Mouse (Mus musculus): Measurements from ENCODE around the gene Leprot. TPM values are rescaled to one million over a fixed set of nuclear protein-coding genes. Genes with fewer than 3 reads are reported as not detected.

Leprot gene
- polyA plus RNA-seq, 1 experiment, result 43.1 TPM

GRCm38 (mm10) chr4:101646857-101647195 is 692 bp upstream of the Leprot start:
- H3K27me3 ChIP-seq (ENCODE audit: control insufficient read depth, insufficient read depth, low read length), result no peaks in the 10 kb centered on the region
- peaks cover 3% of the 10 kb centered on the region for H3K4me1 ChIP-seq (replicated peaks; ENCODE audit: control insufficient read depth, insufficient read depth, low read length)
- 6% methylated on average over 8 of the region's 8 CpGs for WGBS
- H3K27ac ChIP-seq (ENCODE audit: control insufficient read depth, insufficient read depth, low read length), result peak overlapping the region; percentile 3; the same call in 1 of the 2 replicates
- DNase-seq, result no peak
- peak overlapping the region; percentile 93 for H3K4me3 ChIP-seq (ENCODE audit: control insufficient read depth, insufficient read depth, low read length)
- no peaks in the 10 kb centered on the region; the same call in 1 of the 2 replicates for H3K36me3 ChIP-seq (ENCODE audit: control insufficient read depth, insufficient read depth, low read length)
- TF ChIP-seq POLR2A (IDR thresholded peaks at IDR 0.05; ENCODE audit: control insufficient read depth, extremely low read depth, insufficient read depth, low read length, poor library complexity), result no peak
- TF ChIP-seq CTCF (IDR thresholded peaks at IDR 0.05; ENCODE audit: borderline replicate concordance, control insufficient read depth, extremely low read depth, insufficient read depth, low read length, poor library complexity), result no peak

- 1% methylated on average over 20 of the region's 20 CpGs for WGBS
- H3K4me3 ChIP-seq (ENCODE audit: control insufficient read depth, insufficient read depth, low read length), result peak overlapping the region; percentile 93
- no peak for TF ChIP-seq POLR2A (IDR thresholded peaks at IDR 0.05; ENCODE audit: control insufficient read depth, extremely low read depth, insufficient read depth, low read length, poor library complexity)
- no peak for TF ChIP-seq CTCF (IDR thresholded peaks at IDR 0.05; ENCODE audit: borderline replicate concordance, control insufficient read depth, extremely low read depth, insufficient read depth, low read length, poor library complexity)
- peak overlapping the region; percentile 42; the same call in 1 of the 2 replicates for H3K27ac ChIP-seq (ENCODE audit: control insufficient read depth, insufficient read depth, low read length)
- no peaks in the 10 kb centered on the region for H3K27me3 ChIP-seq (ENCODE audit: control insufficient read depth, insufficient read depth, low read length)
- peak; percentile 60 for DNase-seq
- peaks cover 3% of the 10 kb centered on the region for H3K4me1 ChIP-seq (replicated peaks; ENCODE audit: control insufficient read depth, insufficient read depth, low read length)
- no peaks in the 10 kb centered on the region; the same call in 1 of the 2 replicates for H3K36me3 ChIP-seq (ENCODE audit: control insufficient read depth, insufficient read depth, low read length)
These were observed 591 bp downstream of the Leprot start for GRCm38 (mm10) chr4:101647976-101648642.

GRCm38 (mm10) chr4:101648745-101649144 is 1.2 kb downstream of the Leprot start:
- no peak for TF ChIP-seq CTCF (IDR thresholded peaks at IDR 0.05; ENCODE audit: borderline replicate concordance, control insufficient read depth, extremely low read depth, insufficient read depth, low read length, poor library complexity)
- no peak for TF ChIP-seq POLR2A (IDR thresholded peaks at IDR 0.05; ENCODE audit: control insufficient read depth, extremely low read depth, insufficient read depth, low read length, poor library complexity)
- H3K4me3 ChIP-seq (ENCODE audit: control insufficient read depth, insufficient read depth, low read length), result no peak overlapping the region
- no peaks in the 10 kb centered on the region for H3K27me3 ChIP-seq (ENCODE audit: control insufficient read depth, insufficient read depth, low read length)
- H3K4me1 ChIP-seq (replicated peaks; ENCODE audit: control insufficient read depth, insufficient read depth, low read length), result peaks cover 3% of the 10 kb centered on the region
- no peak overlapping the region for H3K27ac ChIP-seq (ENCODE audit: control insufficient read depth, insufficient read depth, low read length)
- H3K36me3 ChIP-seq (ENCODE audit: control insufficient read depth, insufficient read depth, low read length), result no peaks in the 10 kb centered on the region
- DNase-seq, result no peak
- WGBS, result 49% methylated on average over 1 of the region's 1 CpGs

- no peaks in the 10 kb centered on the region for H3K27me3 ChIP-seq (ENCODE audit: control insufficient read depth, insufficient read depth, low read length)
- H3K4me3 ChIP-seq (ENCODE audit: control insufficient read depth, insufficient read depth, low read length), result no peak overlapping the region
- 93% methylated on average over 2 of the region's 2 CpGs for WGBS
- H3K4me1 ChIP-seq (replicated peaks; ENCODE audit: control insufficient read depth, insufficient read depth, low read length), result peaks cover 3% of the 10 kb centered on the region
- no peak for DNase-seq
- H3K36me3 ChIP-seq (ENCODE audit: control insufficient read depth, insufficient read depth, low read length), result no peaks in the 10 kb centered on the region
- no peak overlapping the region for H3K27ac ChIP-seq (ENCODE audit: control insufficient read depth, insufficient read depth, low read length)
- TF ChIP-seq CTCF (IDR thresholded peaks at IDR 0.05; ENCODE audit: borderline replicate concordance, control insufficient read depth, extremely low read depth, insufficient read depth, low read length, poor library complexity) (no peak), POLR2A (IDR thresholded peaks at IDR 0.05; ENCODE audit: control insufficient read depth, extremely low read depth, insufficient read depth, low read length, poor library complexity) (no peak)
These were observed 3.4 kb downstream of the Leprot start for GRCm38 (mm10) chr4:101650961-101651360.

- H3K27me3 ChIP-seq (ENCODE audit: control insufficient read depth, insufficient read depth, low read length), result no peaks in the 10 kb centered on the region
- TF ChIP-seq CTCF (IDR thresholded peaks at IDR 0.05; ENCODE audit: borderline replicate concordance, control insufficient read depth, extremely low read depth, insufficient read depth, low read length, poor library complexity) (no peak), POLR2A (IDR thresholded peaks at IDR 0.05; ENCODE audit: control insufficient read depth, extremely low read depth, insufficient read depth, low read length, poor library complexity) (no peak)
- no peak overlapping the region for H3K4me3 ChIP-seq (ENCODE audit: control insufficient read depth, insufficient read depth, low read length)
- H3K27ac ChIP-seq (ENCODE audit: control insufficient read depth, insufficient read depth, low read length), result no peak overlapping the region
- H3K4me1 ChIP-seq (replicated peaks; ENCODE audit: control insufficient read depth, insufficient read depth, low read length), result no peaks in the 10 kb centered on the region
- 94% methylated on average over 6 of the region's 6 CpGs for WGBS
- DNase-seq, result no peak
- 0 out of 2 replicates have a peak, but pooled peaks cover 3% of the 10 kb centered on the region for H3K36me3 ChIP-seq (ENCODE audit: control insufficient read depth, insufficient read depth, low read length)
These were observed 6.7 kb downstream of the Leprot start for GRCm38 (mm10) chr4:101654256-101654655.

- no peak overlapping the region for H3K4me3 ChIP-seq (ENCODE audit: control insufficient read depth, insufficient read depth, low read length)
- TF ChIP-seq POLR2A (IDR thresholded peaks at IDR 0.05; ENCODE audit: control insufficient read depth, extremely low read depth, insufficient read depth, low read length, poor library complexity), result no peak
- no peak for TF ChIP-seq CTCF (IDR thresholded peaks at IDR 0.05; ENCODE audit: borderline replicate concordance, control insufficient read depth, extremely low read depth, insufficient read depth, low read length, poor library complexity)
- H3K36me3 ChIP-seq (ENCODE audit: control insufficient read depth, insufficient read depth, low read length), result 0 out of 2 replicates have a peak, but pooled peaks cover 3% of the 10 kb centered on the region
- DNase-seq, result no peak
- no peak overlapping the region for H3K27ac ChIP-seq (ENCODE audit: control insufficient read depth, insufficient read depth, low read length)
- 95% methylated on average over 4 of the region's 4 CpGs for WGBS
- no peaks in the 10 kb centered on the region for H3K27me3 ChIP-seq (ENCODE audit: control insufficient read depth, insufficient read depth, low read length)
- H3K4me1 ChIP-seq (replicated peaks; ENCODE audit: control insufficient read depth, insufficient read depth, low read length), result no peaks in the 10 kb centered on the region
These were observed 7.4 kb downstream of the Leprot start for GRCm38 (mm10) chr4:101654788-101655414.
